Mouse (Mus musculus) layer of hippocampus, adult 2 months (tissue): Measurements from ENCODE around the gene Zfp473. TPM values are rescaled to one million over a fixed set of nuclear protein-coding genes. Genes with fewer than 3 reads are reported as not detected.
"Not testable (repeated sequence)": the region's sequence is repeated elsewhere in the genome, so short reads cannot be mapped to it uniquely, and the experiment has no call there.

ENCODE experiments used
- DNase-seq, 2 experiments: peaks; one replicate each; pipeline ENCODE4 v3.0.0; 2022; ENCODE audit warnings: low spot score in 2 of 2
- H3K27ac ChIP-seq: fragments of 200-600 bp; 2 replicates; pipeline ENCODE4 v1.8.1; 2022
- H3K4me3 ChIP-seq: fragments of 200-600 bp; 2 replicates; pipeline ENCODE4 v1.8.1; 2022; ENCODE audit warnings: mild to moderate bottlenecking
- CTCF ChIP-seq: fragments of 200-600 bp; conservative IDR thresholded peaks from 2 replicates; pipeline ENCODE4 v1.8.1; 2022; ENCODE audit warnings: antibody characterized with exemption, mild to moderate bottlenecking, moderate library complexity
- total RNA-seq, 2 experiments: library from RNA; stranded (reverse); gene quantifications; 2 replicates each; pipeline ENCODE4 v1.2.3; 2021

Zfp473 gene
- total RNA-seq, 2 experiments from 2014 or later: 0.25 to 0.44 TPM

- no peak for TF ChIP-seq CTCF
- no peak for DNase-seq
- Histone ChIP-seq H3K4me3 (no peak overlapping the region), H3K27ac (no peak overlapping the region)
These were observed 3.7 kb downstream of the Zfp473 start for GRCm38 (mm10) chr7:44747115-44747514.

GRCm38 (mm10) chr7:44745076-44745475, 5.8 kb downstream of the Zfp473 start:
- Histone ChIP-seq H3K4me3 (peak overlapping the region; percentile 47), H3K27ac (0 out of 2 replicates have a peak overlapping the region, but pooled peaks have one; percentile 21)
- TF ChIP-seq CTCF: peak; percentile 88
- peak; percentile 73 to 77 for DNase-seq

- DNase-seq: no peak
- TF ChIP-seq CTCF: no peak
- H3K27ac ChIP-seq: no peak overlapping the region
These were observed 6.6 kb downstream of the Zfp473 start for GRCm38 (mm10) chr7:44744270-44744669.

GRCm38 (mm10) chr7:44741361-44741760, 9.5 kb downstream of the Zfp473 start:
- DNase-seq: no peak
- no peak for TF ChIP-seq CTCF
- H3K4me3 ChIP-seq: no peak overlapping the region
- no peak overlapping the region for H3K27ac ChIP-seq

More at GRCm38 (mm10) chr7:44744270-44744669, 6.6 kb downstream of the Zfp473 start:
- H3K4me3 ChIP-seq: peak overlapping the region; percentile 47; the same call in 1 of the 2 replicates

- DNase-seq: no peak
- Histone ChIP-seq H3K27ac (no peak overlapping the region), H3K4me3 (no peak overlapping the region)
- no peak for TF ChIP-seq CTCF
These were observed 17.1 kb downstream of the Zfp473 start for GRCm38 (mm10) chr7:44733723-44734122.

- no peak overlapping the region for H3K4me3 ChIP-seq
- no peak for DNase-seq
- no peak overlapping the region for H3K27ac ChIP-seq
- TF ChIP-seq CTCF: no peak
These were observed 22.5 kb downstream of the Zfp473 start for GRCm38 (mm10) chr7:44728082-44728975.

GRCm38 (mm10) chr7:44727151-44727550, 23.7 kb downstream of the Zfp473 start:
- Histone ChIP-seq H3K27ac (no peak overlapping the region), H3K4me3 (no peak overlapping the region)
- no peak for DNase-seq
- no peak for TF ChIP-seq CTCF

- no peak overlapping the region for H3K4me3 ChIP-seq
- no peak for DNase-seq
- no peak for TF ChIP-seq CTCF
- H3K27ac ChIP-seq: no peak overlapping the region
These were observed 24.5 kb downstream of the Zfp473 start for GRCm38 (mm10) chr7:44726343-44726742.

- Histone ChIP-seq H3K4me3 (no peak overlapping the region), H3K27ac (no peak overlapping the region)
- peak in 1 of 2 experiments; percentile 34 for DNase-seq
- TF ChIP-seq CTCF: peak; percentile 79
These were observed 26.5 kb downstream of the Zfp473 start for GRCm38 (mm10) chr7:44724316-44724715.

- no peak overlapping the region for H3K4me3 ChIP-seq
- TF ChIP-seq CTCF: no peak
- H3K27ac ChIP-seq: no peak overlapping the region
- no peak for DNase-seq
These were observed 28.8 kb downstream of the Zfp473 start for GRCm38 (mm10) chr7:44722058-44722457.

- H3K4me3 ChIP-seq: no peak overlapping the region
- H3K27ac ChIP-seq: no peak overlapping the region
- no peak for DNase-seq
- 0 out of 2 replicates have a peak, but pooled peaks have one; percentile 31 for TF ChIP-seq CTCF
These were observed 41.0 kb downstream of the Zfp473 start for GRCm38 (mm10) chr7:44709881-44710280.

- TF ChIP-seq CTCF: no peak
- Histone ChIP-seq H3K4me3 (no peak within 1 kb of the TSS), H3K27ac (no peak within 1 kb of the TSS)
- no peak for DNase-seq
These were observed 42.3 kb downstream of the Zfp473 start, which contains the start of gene Izumo2 for GRCm38 (mm10) chr7:44708574-44708973. TSS of gene Izumo2 (plus strand) at chr7:44708742.

- not testable (repeated sequence) for H3K27ac ChIP-seq, DNase-seq, H3K4me3 ChIP-seq
These were observed 42.8 kb downstream of the Zfp473 start for GRCm38 (mm10) chr7:44708093-44708492.
